Mouse (Mus musculus) urinary bladder, adult 18-20 months (tissue): ENCODE data around the gene Siva1.

ENCODE experiments used
- DNase-seq, 2 experiments: peaks; one replicate each; pipeline ENCODE4 v3.0.0; 2022; ENCODE audit warnings: low spot score in 2 of 2, mixed read lengths in 2 of 2

Gene Siva1

GRCm38 (mm10) chr12:112659109-112659508, 14.6 kb downstream of the Siva1 start:
- DNase-seq: peak; percentile 36 to 59

- DNase-seq: no peak
Measured at GRCm38 (mm10) chr12:112660576-112661326, 16.3 kb downstream of the Siva1 start.

GRCm38 (mm10) chr12:112661327-112661605, 16.8 kb downstream of the Siva1 start:
- no peak for DNase-seq

- no peak for DNase-seq
Measured at GRCm38 (mm10) chr12:112661851-112662250, 17.4 kb downstream of the Siva1 start.

- no peak for DNase-seq
Measured at GRCm38 (mm10) chr12:112663303-112663702, 18.8 kb downstream of the Siva1 start.

- no peak for DNase-seq
Measured at GRCm38 (mm10) chr12:112663716-112664115, 19.2 kb downstream of the Siva1 start.

GRCm38 (mm10) chr12:112664124-112664523, 19.6 kb downstream of the Siva1 start:
- no peak for DNase-seq

- DNase-seq: no peak
Measured at GRCm38 (mm10) chr12:112664656-112665055, 20.2 kb downstream of the Siva1 start.

- DNase-seq: no peak
Measured at GRCm38 (mm10) chr12:112665445-112665844, 21.0 kb downstream of the Siva1 start.

GRCm38 (mm10) chr12:112665881-112666544, 21.5 kb downstream of the Siva1 start:
- DNase-seq: no peak

GRCm38 (mm10) chr12:112667619-112668297, 23.3 kb downstream of the Siva1 start:
- DNase-seq: no peak

GRCm38 (mm10) chr12:112670718-112671393, 26.4 kb downstream of the Siva1 start:
- DNase-seq: no peak

- no peak for DNase-seq
Measured at GRCm38 (mm10) chr12:112671891-112672290, 27.4 kb downstream of the Siva1 start.

GRCm38 (mm10) chr12:112672744-112673575, 28.5 kb downstream of the Siva1 start:
- no peak for DNase-seq

- no peak for DNase-seq
Measured at GRCm38 (mm10) chr12:112673576-112674091, 29.2 kb downstream of the Siva1 start.

- DNase-seq: peak; percentile 67 to 77
Measured at GRCm38 (mm10) chr12:112674132-112675011, 29.9 kb downstream of the Siva1 start, which contains the start of gene Akt1. Gene Akt1 (minus strand): TSS chr12:112674884.

- DNase-seq: peak; percentile 71 to 77
Measured at GRCm38 (mm10) chr12:112675245-112676035, 31.0 kb downstream of the Siva1 start.

GRCm38 (mm10) chr12:112677076-112677475, 32.6 kb downstream of the Siva1 start:
- DNase-seq: no peak

- DNase-seq: no peak
Measured at GRCm38 (mm10) chr12:112677943-112678554, 33.6 kb downstream of the Siva1 start.
